Mouse (Mus musculus): ENCODE results near the gene Wipi2. TPM values are rescaled to one million over a fixed set of nuclear protein-coding genes. Genes with fewer than 3 reads are reported as not detected.

Wipi2 gene
- polyA plus RNA-seq (2015; fragmentation: Nextera tagmentation; extraction: Ambion mirVana) = 46.7 and 49.7 TPM in 2 replicates

DNA sequence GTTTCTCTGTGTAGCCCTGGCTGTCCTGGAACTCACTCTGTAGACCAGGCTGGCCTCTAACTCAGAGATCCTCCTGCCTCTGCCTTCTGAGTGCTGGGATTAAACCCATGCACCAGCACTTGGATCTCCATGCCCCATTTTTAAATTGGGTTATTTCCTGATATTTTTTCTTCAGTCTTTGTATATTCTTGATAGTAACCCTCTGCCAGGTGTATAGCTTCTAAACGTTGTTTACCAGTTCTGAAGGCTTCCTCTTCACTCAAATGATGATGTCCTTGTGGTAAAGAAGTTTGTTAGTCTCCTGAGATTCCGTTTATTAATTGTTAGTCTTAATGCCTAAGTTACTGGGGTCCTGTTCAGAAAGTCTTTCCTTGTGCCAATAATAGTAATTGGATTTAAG lies at the start of gene Wipi2:
Gene Wipi2 (plus strand): TSS at position 301 of the 400 bp plus-strand sequence.
- Histone ChIP-seq H3K4me2 (peak within 1 kb of the TSS; percentile 94), H3K27me3 (replicated peaks) (no peaks in the 10 kb centered on the region), H3K36me3 (replicated peaks) (no peaks in the 10 kb centered on the region), H3K4me3 (peak within 1 kb of the TSS; percentile 79), H3K9me3 (no peaks in the 10 kb centered on the region), H3K27ac (peak within 1 kb of the TSS; percentile 76), H3K4me1 (peaks cover 26% of the 10 kb centered on the region), H3K9ac (peak within 1 kb of the TSS; percentile 67)
- WGBS = 90% methylated on average over 2 of the region's 2 CpGs
- no peak for ATAC-seq (replicated peaks)

DNA sequence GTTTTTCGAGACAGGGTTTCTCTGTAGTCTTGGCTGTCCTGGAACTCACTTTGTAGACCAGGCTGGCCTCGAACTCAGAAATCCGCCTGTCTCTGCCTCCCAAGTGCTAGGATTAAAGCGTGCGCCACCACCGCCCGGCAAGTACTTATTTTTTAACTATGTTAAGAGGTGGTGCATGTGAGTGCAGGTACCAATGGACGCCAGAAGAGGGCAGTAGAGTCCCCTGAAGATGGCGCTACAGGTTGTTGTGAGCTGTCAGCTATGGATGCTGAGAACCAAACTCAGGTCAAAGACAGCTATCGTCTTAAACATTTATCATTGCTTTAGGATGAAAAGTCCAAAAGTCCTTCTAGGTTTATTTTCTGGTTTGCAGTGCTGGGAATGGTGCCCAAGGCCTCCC lies 49.3 kb upstream of the Wipi2 start:
- ATAC-seq (replicated peaks) = no peak
- WGBS = 89% methylated on average over 10 of the region's 10 CpGs
- Histone ChIP-seq H3K27me3 (replicated peaks) (no peaks in the 10 kb centered on the region), H3K36me3 (replicated peaks) (peaks cover 6% of the 10 kb centered on the region; the same call in 1 of the 2 replicates), H3K4me2 (no peak overlapping the region), H3K27ac (no peak overlapping the region), H3K9me3 (no peaks in the 10 kb centered on the region), H3K4me3 (no peak overlapping the region), H3K9ac (no peak overlapping the region), H3K4me1 (0 out of 2 replicates have a peak, but pooled peaks cover 3% of the 10 kb centered on the region)

DNA sequence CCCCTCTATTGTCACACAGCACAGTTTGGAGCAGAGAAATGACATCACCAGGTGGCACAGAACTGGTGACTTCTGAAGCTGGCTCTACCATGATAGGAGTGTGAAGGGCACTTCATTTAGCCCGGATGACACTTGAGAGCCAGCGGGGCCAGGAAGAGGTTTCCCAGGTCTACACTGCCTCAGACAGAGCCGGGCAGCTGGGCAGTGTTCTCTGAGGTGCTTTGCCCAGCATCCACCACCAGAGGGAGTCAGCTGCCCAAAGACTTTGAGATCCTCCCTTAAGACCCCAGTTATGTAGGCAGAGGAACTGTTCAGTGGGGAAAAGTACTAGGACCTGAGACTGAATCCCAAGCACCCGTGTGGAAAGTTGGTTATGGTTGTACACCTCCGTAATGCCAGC lies 46.0 kb upstream of the Wipi2 start:
- H3K9ac ChIP-seq = no peak overlapping the region
- H3K4me2 ChIP-seq = no peak overlapping the region
- peaks cover 15% of the 10 kb centered on the region for H3K4me1 ChIP-seq
- H3K27ac ChIP-seq = no peak overlapping the region
- 12% methylated on average over 5 of the region's 5 CpGs for WGBS
- H3K27me3 ChIP-seq (replicated peaks) = no peaks in the 10 kb centered on the region
- peaks cover 6% of the 10 kb centered on the region; the same call in 1 of the 2 replicates for H3K36me3 ChIP-seq (replicated peaks)
- peak; percentile 41 for ATAC-seq (replicated peaks)
- no peaks in the 10 kb centered on the region for H3K9me3 ChIP-seq
- no peak overlapping the region for H3K4me3 ChIP-seq

DNA sequence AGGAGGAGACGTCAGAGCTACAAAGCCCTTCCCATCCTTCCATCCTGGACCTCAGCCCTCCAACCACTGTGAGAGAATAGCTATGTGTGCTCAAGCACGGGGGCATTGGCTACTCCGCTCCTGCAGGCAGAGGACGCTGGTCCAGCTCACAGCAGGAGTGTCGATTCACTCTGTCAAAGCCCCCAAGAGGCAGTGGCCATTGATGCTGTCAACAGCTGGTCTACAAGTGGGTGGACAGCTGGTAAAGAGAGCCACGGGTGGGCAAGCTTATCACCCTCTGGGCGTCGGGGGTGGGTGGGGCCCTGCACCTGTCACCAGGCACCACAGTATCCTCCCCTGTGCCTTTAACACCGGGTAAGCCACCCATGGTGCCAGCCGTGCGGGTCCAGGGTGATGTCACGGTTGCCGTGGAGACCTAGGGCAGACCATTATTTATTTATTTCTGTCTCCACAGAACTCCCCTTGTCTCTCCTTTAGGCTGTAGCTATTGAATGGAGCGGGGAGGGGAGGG lies 43.8 kb upstream of the Wipi2 start:
- Histone ChIP-seq H3K4me1 (peaks cover 15% of the 10 kb centered on the region), H3K9ac (no peak overlapping the region)
- 20% methylated on average over 14 of the region's 14 CpGs for WGBS

DNA sequence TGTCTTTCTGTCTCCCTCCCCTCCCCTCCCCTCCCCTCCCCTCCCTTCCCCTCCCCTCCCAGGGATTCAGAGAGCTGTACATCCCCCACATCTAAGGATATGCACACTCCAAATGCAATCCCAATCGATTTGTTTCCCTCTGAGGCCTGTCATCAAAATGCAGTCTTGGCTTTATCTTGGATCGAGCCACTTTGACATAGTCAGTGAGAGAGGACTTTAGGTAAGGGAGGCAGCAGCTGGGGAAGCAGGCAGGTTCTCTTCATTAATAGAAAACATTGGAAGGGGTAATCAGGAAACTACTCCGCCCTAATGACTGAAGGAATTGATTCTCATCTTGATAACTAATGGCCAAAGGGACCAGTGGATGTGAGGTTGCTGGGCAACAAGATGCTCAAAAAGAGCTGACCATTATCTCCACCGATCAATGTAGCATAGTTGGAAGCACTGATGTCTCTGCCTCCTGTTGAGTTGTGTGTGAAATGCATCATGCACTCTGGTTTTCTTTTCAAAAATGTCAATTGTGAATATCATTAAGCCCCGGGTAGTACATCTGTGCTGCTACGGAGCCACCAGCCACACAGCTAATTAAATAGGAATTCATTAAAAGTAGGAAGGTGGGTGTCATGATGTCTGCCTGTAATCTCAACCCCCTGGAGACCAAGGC lies 36.4 kb upstream of the Wipi2 start:
- WGBS = 44% methylated on average over 6 of the region's 6 CpGs
- H3K4me1 ChIP-seq = peaks cover 16% of the 10 kb centered on the region
- peak overlapping the region; percentile 70 for H3K27ac ChIP-seq
- H3K36me3 ChIP-seq (replicated peaks) = no peaks in the 10 kb centered on the region
- no peak overlapping the region for H3K9ac ChIP-seq
- no peaks in the 10 kb centered on the region for H3K9me3 ChIP-seq
- peak; percentile 74 for ATAC-seq (replicated peaks)
- no peaks in the 10 kb centered on the region for H3K27me3 ChIP-seq (replicated peaks)
- no peak overlapping the region for H3K4me3 ChIP-seq
- H3K4me2 ChIP-seq = no peak overlapping the region

More for the DNA sequence above, 43.8 kb upstream of the Wipi2 start:
- Histone ChIP-seq H3K36me3 (replicated peaks) (peaks cover 2% of the 10 kb centered on the region; the same call in 1 of the 2 replicates), H3K27me3 (replicated peaks) (no peaks in the 10 kb centered on the region), H3K27ac (peak overlapping the region; percentile 69), H3K9me3 (no peaks in the 10 kb centered on the region), H3K4me2 (peak overlapping the region; percentile 26), H3K4me3 (no peak overlapping the region)
- peak; percentile 93 for ATAC-seq (replicated peaks)

DNA sequence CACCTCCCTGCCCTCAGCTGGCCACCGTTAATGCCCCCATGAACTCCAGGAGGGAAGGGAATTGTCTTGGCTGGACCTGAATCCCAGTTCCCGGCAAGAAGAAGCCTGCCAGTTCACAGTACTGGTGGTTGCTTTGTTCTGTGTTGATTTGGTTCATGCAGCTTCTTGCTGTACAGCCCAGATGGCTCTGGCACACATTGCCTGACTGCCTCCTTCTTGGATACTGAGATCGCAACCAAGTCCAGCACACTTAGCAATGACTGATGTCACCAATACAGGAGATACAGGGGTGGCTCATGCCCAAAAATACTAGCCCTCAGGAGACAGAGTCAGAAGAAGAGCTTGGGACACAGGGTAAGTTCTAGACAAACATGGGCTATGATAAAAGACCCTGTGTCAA lies 31.8 kb upstream of the Wipi2 start:
- H3K27me3 ChIP-seq (replicated peaks) = no peaks in the 10 kb centered on the region
- WGBS = 59% methylated on average over 3 of the region's 3 CpGs
- peaks cover 7% of the 10 kb centered on the region; the same call in 1 of the 2 replicates for H3K4me1 ChIP-seq
- H3K4me3 ChIP-seq = no peak overlapping the region
- no peaks in the 10 kb centered on the region for H3K36me3 ChIP-seq (replicated peaks)
- H3K9me3 ChIP-seq = no peaks in the 10 kb centered on the region
- no peak overlapping the region for H3K9ac ChIP-seq
- H3K4me2 ChIP-seq = no peak overlapping the region
- H3K27ac ChIP-seq = no peak overlapping the region
- ATAC-seq (replicated peaks) = no peak

DNA sequence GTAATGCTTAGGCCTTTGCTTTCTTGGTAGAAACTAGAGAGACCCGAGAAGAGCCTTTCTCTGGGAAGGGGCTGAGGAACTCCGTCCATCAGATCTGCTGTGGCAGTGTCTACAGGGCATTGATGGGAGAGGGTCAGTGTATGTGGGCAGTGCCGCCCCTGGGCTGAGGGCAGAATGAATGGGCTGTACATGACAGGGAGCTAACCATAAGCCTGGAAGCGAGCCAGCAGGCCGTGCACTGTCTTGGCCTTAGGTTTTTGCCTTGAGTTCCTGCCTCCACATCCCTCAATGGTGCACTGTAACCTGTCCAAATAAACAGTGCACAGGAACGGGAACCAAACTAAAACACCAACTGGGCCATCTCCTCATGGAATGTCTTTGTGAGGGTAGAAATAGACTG lies 30.8 kb upstream of the Wipi2 start:
- 86% methylated on average over 6 of the region's 6 CpGs for WGBS
- no peak overlapping the region for H3K27ac ChIP-seq
- no peaks in the 10 kb centered on the region for H3K27me3 ChIP-seq (replicated peaks)
- H3K4me2 ChIP-seq = no peak overlapping the region
- no peaks in the 10 kb centered on the region for H3K4me1 ChIP-seq
- no peak overlapping the region for H3K4me3 ChIP-seq
- H3K36me3 ChIP-seq (replicated peaks) = no peaks in the 10 kb centered on the region
- ATAC-seq (replicated peaks) = no peak
- H3K9me3 ChIP-seq = no peaks in the 10 kb centered on the region
- no peak overlapping the region for H3K9ac ChIP-seq

DNA sequence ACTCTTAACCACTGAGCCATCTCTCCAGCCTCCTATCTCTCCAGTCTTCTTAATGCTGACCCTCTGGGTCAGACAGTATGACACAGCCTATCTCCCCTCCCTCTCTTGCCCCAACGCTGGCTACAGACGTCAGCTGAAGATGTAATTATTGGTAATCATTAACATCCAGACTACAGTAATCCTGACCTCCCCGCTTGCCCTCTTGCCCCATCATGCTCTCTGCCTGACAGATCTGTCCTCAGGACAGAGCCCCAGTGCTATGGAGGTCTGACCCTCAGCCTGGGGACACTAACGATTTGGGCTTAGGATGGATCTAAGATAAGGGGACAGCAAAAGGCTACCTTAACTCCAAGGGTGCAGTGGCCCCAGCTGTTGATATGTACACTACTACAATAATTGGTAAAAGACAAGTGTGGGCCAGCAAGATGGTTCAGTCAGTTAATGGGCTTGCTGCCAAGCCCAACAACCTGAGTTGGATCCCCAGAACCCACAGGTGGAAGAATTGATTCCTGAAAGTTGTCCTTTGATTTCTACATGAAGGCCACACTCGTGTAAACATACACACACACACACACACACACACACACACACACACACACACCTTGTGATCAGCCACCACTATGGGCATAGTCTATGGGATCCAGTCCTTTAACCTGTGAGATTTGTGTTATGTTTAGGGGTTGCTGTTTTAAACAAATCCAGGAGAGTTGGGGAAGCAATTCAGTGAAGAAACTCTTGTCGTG lies 29.7 kb upstream of the Wipi2 start:
- ATAC-seq (replicated peaks) = no peak
- WGBS = 75% methylated on average over 6 of the region's 6 CpGs

DNA sequence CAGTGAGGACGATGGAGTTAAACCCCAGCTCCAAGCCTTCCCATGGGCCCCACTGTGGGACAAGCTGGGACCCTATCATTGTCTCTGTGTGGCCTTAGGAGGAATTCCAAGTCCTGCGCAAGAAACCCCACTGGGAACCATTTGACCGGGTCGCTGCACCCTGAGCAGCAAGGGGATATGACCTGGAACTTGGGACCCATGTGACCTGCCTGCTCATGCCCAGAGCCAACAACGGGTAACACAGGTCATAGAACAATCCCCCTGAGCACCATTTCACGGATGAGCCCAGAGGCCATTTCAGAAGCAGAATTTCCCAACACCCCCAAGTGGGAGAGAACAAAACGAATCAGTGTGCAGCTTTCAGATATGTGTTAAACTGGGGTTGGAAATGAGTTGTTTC lies 23.1 kb upstream of the Wipi2 start:
- no peak for ATAC-seq (replicated peaks)
- Histone ChIP-seq H3K27me3 (replicated peaks) (0 out of 2 replicates have a peak, but pooled peaks cover 5% of the 10 kb centered on the region), H3K4me2 (no peak overlapping the region)

More for the DNA sequence above, 29.7 kb upstream of the Wipi2 start:
- H3K9ac ChIP-seq = no peak overlapping the region
- no peak overlapping the region for H3K4me3 ChIP-seq
- no peak overlapping the region for H3K27ac ChIP-seq
- H3K27me3 ChIP-seq (replicated peaks) = no peaks in the 10 kb centered on the region
- no peak overlapping the region for H3K4me2 ChIP-seq
- no peaks in the 10 kb centered on the region for H3K9me3 ChIP-seq
- H3K4me1 ChIP-seq = no peaks in the 10 kb centered on the region
- H3K36me3 ChIP-seq (replicated peaks) = no peaks in the 10 kb centered on the region

DNA sequence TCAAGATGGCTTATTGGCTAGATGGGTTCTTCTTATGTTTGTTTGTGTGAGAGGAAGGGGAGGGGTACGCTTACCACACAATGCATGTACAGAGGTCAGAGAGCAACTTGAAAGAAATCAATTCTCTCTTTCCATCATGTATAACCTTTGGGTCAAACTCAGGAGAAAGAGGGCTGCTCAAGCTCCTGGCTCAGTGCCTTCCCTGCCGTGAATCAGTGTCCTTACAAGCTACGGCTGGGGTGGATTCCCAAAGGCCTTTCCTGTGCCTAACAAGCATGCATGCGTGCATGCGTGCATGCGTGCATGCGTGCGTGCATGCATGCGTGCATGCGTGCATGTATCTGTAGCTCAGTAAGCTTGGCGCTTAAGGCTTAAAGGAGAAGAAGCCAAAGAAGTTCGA lies 22.2 kb upstream of the Wipi2 start:
- no peak overlapping the region for H3K27ac ChIP-seq
- peaks cover 14% of the 10 kb centered on the region for H3K4me1 ChIP-seq
- WGBS = 83% methylated on average over 12 of the region's 12 CpGs
- H3K36me3 ChIP-seq (replicated peaks) = no peaks in the 10 kb centered on the region
- 0 out of 2 replicates have a peak, but pooled peaks cover 5% of the 10 kb centered on the region for H3K27me3 ChIP-seq (replicated peaks)
- H3K9ac ChIP-seq = no peak overlapping the region
- H3K4me2 ChIP-seq = no peak overlapping the region
- ATAC-seq (replicated peaks) = no peak
- no peak overlapping the region for H3K4me3 ChIP-seq
- no peaks in the 10 kb centered on the region for H3K9me3 ChIP-seq

More for the DNA sequence above, 23.1 kb upstream of the Wipi2 start:
- Histone ChIP-seq H3K4me1 (peaks cover 14% of the 10 kb centered on the region), H3K36me3 (replicated peaks) (no peaks in the 10 kb centered on the region), H3K9me3 (no peaks in the 10 kb centered on the region), H3K27ac (no peak overlapping the region), H3K9ac (no peak overlapping the region), H3K4me3 (no peak overlapping the region)
- 82% methylated on average over 7 of the region's 7 CpGs for WGBS

DNA sequence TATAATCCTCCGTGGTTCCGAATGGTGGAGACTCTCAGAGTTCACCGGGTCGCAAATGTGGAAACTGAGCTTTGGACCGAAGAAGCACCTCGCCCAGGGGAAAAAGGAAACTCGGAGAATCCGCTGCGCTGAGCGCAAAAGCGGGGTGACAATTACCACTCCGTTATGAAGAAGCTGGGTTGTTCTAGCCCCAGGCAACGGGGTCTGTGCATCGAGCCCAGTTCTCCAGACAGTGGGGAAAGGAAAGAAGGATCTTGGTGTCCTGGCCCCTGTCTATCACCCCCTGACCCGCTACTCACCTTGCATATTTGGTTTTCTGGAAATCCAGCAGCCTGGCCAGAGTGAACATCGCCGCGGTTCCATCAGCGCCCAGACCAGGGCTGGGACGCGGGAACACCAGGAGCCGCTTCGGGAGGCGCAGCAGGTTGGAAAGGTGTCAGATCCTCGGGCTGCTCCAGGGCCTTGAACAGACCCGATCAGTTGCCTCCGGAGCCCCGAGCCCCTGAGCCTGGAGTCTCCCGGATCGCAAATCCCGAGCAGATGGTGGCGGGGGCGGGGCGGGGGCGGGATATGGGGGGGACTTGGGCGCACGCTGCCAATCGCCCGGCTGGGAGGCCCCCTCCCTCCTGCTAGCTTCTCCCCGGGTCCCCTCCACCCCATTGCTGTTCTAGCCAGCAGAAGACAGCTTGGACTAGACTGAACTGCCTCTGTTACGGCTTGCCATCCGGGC lies 19.1 kb upstream of the Wipi2 start, which contains the start of gene Mmd2:
Gene Mmd2 (minus strand): TSS at position 542 of the 730 bp plus-strand sequence.
- Histone ChIP-seq H3K4me1 (peaks cover 19% of the 10 kb centered on the region), H3K4me3 (peak within 1 kb of the TSS; percentile 50), H3K9me3 (no peaks in the 10 kb centered on the region), H3K9ac (peak within 1 kb of the TSS; percentile 62), H3K27me3 (replicated peaks) (0 out of 2 replicates have a peak, but pooled peaks cover 5% of the 10 kb centered on the region), H3K27ac (peak within 1 kb of the TSS; percentile 55), H3K36me3 (replicated peaks) (no peaks in the 10 kb centered on the region), H3K4me2 (peak within 1 kb of the TSS; percentile 90)
- WGBS = 3% methylated on average over 38 of the region's 42 CpGs
- peak; percentile 77 for ATAC-seq (replicated peaks)

DNA sequence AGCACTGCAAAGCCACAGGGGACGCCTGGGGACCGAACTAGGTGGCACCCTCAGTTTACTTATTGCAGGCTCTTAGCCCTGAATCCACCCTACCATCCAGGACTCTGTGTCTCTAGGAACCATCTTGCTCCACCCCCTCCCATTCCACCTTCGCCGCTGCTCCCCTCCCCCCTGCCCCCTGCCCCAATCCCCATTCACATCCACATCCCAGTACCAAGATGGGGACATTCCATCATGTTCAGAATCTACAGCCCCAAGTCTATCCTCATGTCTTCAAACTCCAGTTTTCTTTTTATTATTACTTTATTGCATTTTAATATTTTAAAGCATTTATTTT lies 18.5 kb upstream of the Wipi2 start:
- ATAC-seq (replicated peaks) = no peak
- H3K36me3 ChIP-seq (replicated peaks) = no peaks in the 10 kb centered on the region
- WGBS = 8% methylated on average over 4 of the region's 4 CpGs
- peak overlapping the region; percentile 55 for H3K27ac ChIP-seq
- H3K4me3 ChIP-seq = peak overlapping the region; percentile 50
- H3K9ac ChIP-seq = peak overlapping the region; percentile 62
- H3K9me3 ChIP-seq = no peaks in the 10 kb centered on the region
- H3K27me3 ChIP-seq (replicated peaks) = 0 out of 2 replicates have a peak, but pooled peaks cover 5% of the 10 kb centered on the region
- peak overlapping the region; percentile 90 for H3K4me2 ChIP-seq
- H3K4me1 ChIP-seq = peaks cover 19% of the 10 kb centered on the region

Measured in midbrain, embryonic 15.5 days (tissue).